Mouse (Mus musculus) liver, embryonic 14.5 days (tissue): ENCODE measurements around the gene Rrbp1. TPM values are rescaled to one million over a fixed set of nuclear protein-coding genes. Genes with fewer than 3 reads are reported as not detected.

Experiments used
- ATAC-seq: fragments of 200-750 bp; cut with Nextera tagmentation; 2 replicates; pipeline ENCODE4 v1.8.0; 2017; ENCODE audit warnings: moderate number of reproducible peaks, mild to moderate bottlenecking, moderate library complexity; ENCODE audit not compliant: insufficient read depth
- DNase-seq, 3 experiments: peaks; one replicate each; pipeline ENCODE4 v3.0.0-alpha.2; 2012 to 2013; ENCODE audit warnings: low read depth in 3 of 3, low spot score in 3 of 3
- H3K27ac ChIP-seq: fragments of 300-500 bp; sonication (generic); 2 replicates; pipeline ENCODE4 v1.5.1; 2014; ENCODE audit warnings: moderate library complexity, mild to moderate bottlenecking, control low read depth, inconsistent platforms
- H3K27me3 ChIP-seq: fragments of 300-500 bp; sonication (generic); 2 replicates; pipeline ENCODE4 v1.6.1; 2014; ENCODE audit warnings: mild to moderate bottlenecking, low read length, moderate library complexity; ENCODE audit not compliant: control insufficient read depth, insufficient read depth
- H3K36me3 ChIP-seq: fragments of 300-500 bp; sonication (generic); replicated peaks from 2 replicates; pipeline ENCODE4 v1.6.1; 2014; ENCODE audit warnings: low read depth; ENCODE audit not compliant: control insufficient read depth, insufficient read depth
- H3K4me1 ChIP-seq, 2 experiments: fragments of 200-500 bp in 1 of 2; fragments of 300-500 bp in 1 of 2; sonication (generic) in 1 of 2; replicated peaks; 2 replicates each; pipeline ENCODE4 v1.6.1; 2012 to 2014; ENCODE audit warnings: antibody characterized with exemption in 1 of 2, inconsistent platforms in 1 of 2, low read length in 1 of 2; ENCODE audit not compliant: control insufficient read depth in 2 of 2, insufficient read depth in 2 of 2
- H3K4me2 ChIP-seq: fragments of 300-500 bp; sonication (generic); 2 replicates; pipeline ENCODE4 v1.6.1; 2014; ENCODE audit warnings: low read depth, mild to moderate bottlenecking, control low read depth, moderate library complexity
- H3K4me3 ChIP-seq, 2 experiments: fragments of 200-500 bp in 1 of 2; fragments of 300-500 bp in 1 of 2; sonication (generic) in 1 of 2; 2 replicates each; pipeline ENCODE4 v1.5.1; 2012 to 2014; ENCODE audit warnings: low read depth in 2 of 2, low read length in 2 of 2, mild to moderate bottlenecking in 2 of 2, control low read depth in 1 of 2, inconsistent platforms in 1 of 2, moderate library complexity in 1 of 2; ENCODE audit not compliant: insufficient read depth in 1 of 2
- H3K9ac ChIP-seq: fragments of 300-500 bp; sonication (generic); replicated peaks from 2 replicates; pipeline ENCODE4 v1.6.1; 2014; ENCODE audit warnings: mild to moderate bottlenecking, control low read depth, moderate library complexity
- H3K9me3 ChIP-seq: fragments of 300-500 bp; sonication (generic); 2 replicates; pipeline ENCODE4 v1.6.1; 2016; ENCODE audit warnings: low read length, mixed read lengths; ENCODE audit not compliant: control insufficient read depth
- CTCF ChIP-seq: IDR thresholded peaks from 2 replicates; pipeline ENCODE4 v1.5.1; 2016; ENCODE audit warnings: antibody characterized with exemption, low read depth, control low read depth
- EP300 ChIP-seq: IDR thresholded peaks from 2 replicates; pipeline ENCODE4 v1.6.1; 2016; ENCODE audit warnings: antibody characterized with exemption, low read depth
- WGBS: fragments of 180-500 bp; shearing (Covaris S2); extraction: QIAGEN DNeasy Blood & Tissue Kit; methylation state at CpG from one replicate; pipeline ENCODE4 v1.1.7; 2014; ENCODE audit not compliant: insufficient replicate concordance; 5-methylcytosine and 5-hydroxymethylcytosine counted together
- polyA plus RNA-seq, 2 experiments: library from polyadenylated mRNA; depleted of rRNA in 1 of 2; stranded (reverse) in 1 of 2; unstranded in 1 of 2; fragments of >200 nt; fragmentation: Nextera tagmentation in 1 of 2; extraction: Ambion mirVana in 1 of 2; gene quantifications; 2 replicates each; pipeline versions ENCODE4 v1.2.1 to v1.2.3; 2012 to 2014

Gene Rrbp1
- polyA plus RNA-seq, 2 experiments: 39.6 to 83.7 TPM

DNA sequence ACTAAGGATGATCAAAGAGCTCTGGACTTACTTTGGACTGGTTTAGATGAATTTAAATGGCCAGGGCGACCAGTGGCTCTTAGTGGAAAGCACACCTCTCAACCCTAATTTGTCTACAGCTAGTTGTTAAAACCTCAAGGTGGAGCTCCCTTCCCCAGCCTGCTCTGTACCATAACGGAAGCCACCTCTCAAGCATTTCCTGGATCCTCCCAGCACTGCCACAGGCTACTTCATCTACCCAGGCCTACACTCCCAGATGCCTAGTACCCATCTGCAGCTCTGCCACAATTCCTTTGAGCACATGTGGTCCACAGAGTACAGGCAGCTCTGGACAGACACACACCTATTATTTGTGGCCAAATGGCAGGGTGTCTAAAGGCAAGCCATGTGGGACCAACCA lies 27.6 kb downstream of the Rrbp1 start:
- no peak overlapping the region for H3K27ac ChIP-seq
- no peak overlapping the region for H3K4me2 ChIP-seq
- H3K27me3 ChIP-seq: no peaks in the 10 kb centered on the region
- no peak overlapping the region for H3K9ac ChIP-seq
- ATAC-seq (no peak), DNase-seq (no peak)
- 38% methylated on average over 2 of the region's 2 CpGs for WGBS
- H3K9me3 ChIP-seq: no peaks in the 10 kb centered on the region
- H3K36me3 ChIP-seq: peaks cover 3% of the 10 kb centered on the region
- H3K4me1 ChIP-seq: peaks cover 11 to 14% of the 10 kb centered on the region in 2 experiments
- no peak overlapping the region for H3K4me3 ChIP-seq
- TF ChIP-seq EP300: no peak
- no peak for TF ChIP-seq CTCF

DNA sequence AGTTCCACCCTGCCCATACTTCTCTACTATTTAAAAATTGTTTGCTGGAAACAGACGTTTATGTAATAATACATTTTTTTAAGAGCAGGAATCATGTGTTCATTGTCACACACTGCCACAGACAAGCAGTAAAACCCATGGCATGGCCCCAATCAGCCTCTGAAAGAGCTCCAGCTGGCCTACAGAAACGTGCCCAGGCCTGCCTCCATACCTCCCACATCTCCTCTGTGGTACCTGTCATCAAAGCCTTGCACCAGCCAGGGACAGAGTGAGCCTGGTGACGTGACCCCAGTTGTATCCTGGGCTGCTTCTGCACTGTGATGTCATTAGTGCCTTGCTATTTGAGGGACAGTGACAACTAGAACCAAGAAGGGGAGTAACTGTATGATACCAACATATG lies 28.2 kb downstream of the Rrbp1 start:
- Histone ChIP-seq H3K27ac (no peak overlapping the region), H3K9me3 (no peaks in the 10 kb centered on the region), H3K9ac (no peak overlapping the region), H3K36me3 (peaks cover 3% of the 10 kb centered on the region), H3K4me1 (peaks cover 11 to 18% of the 10 kb centered on the region in 2 experiments), H3K4me2 (no peak overlapping the region), H3K27me3 (no peaks in the 10 kb centered on the region), H3K4me3 (no peak overlapping the region)
- no peak for DNase-seq
- WGBS: 47% methylated on average over 3 of the region's 3 CpGs
- no peak for TF ChIP-seq EP300
- no peak for TF ChIP-seq CTCF
- no peak for ATAC-seq

DNA sequence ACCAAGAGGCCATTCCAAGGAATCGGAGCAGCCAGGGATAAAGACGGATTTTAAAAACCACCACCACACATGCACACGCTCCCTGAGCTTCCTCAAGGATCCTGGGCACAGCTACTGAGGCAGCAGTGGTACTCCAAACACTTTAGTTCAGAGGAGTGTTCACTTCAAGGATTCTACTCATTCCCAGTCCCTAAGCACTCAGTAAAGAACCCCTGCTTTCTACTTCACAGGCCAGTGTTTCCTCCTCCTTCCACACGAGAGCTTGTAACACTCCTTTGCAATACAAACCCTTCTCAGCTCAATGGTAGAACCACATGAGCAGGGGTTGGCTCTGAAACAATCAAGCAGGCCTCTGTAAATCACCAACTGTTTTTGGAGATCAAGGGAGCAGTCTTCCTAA lies 28.9 kb downstream of the Rrbp1 start:
- Histone ChIP-seq H3K9ac (no peak overlapping the region), H3K27ac (no peak overlapping the region), H3K9me3 (no peaks in the 10 kb centered on the region), H3K4me2 (no peak overlapping the region), H3K36me3 (peaks cover 3% of the 10 kb centered on the region), H3K27me3 (no peaks in the 10 kb centered on the region), H3K4me1 (peaks cover 11 to 18% of the 10 kb centered on the region in 2 experiments), H3K4me3 (no peak overlapping the region)
- WGBS: 65% methylated on average over 4 of the region's 4 CpGs
- ATAC-seq (no peak), DNase-seq (no peak)
- no peak for TF ChIP-seq EP300
- no peak for TF ChIP-seq CTCF

DNA sequence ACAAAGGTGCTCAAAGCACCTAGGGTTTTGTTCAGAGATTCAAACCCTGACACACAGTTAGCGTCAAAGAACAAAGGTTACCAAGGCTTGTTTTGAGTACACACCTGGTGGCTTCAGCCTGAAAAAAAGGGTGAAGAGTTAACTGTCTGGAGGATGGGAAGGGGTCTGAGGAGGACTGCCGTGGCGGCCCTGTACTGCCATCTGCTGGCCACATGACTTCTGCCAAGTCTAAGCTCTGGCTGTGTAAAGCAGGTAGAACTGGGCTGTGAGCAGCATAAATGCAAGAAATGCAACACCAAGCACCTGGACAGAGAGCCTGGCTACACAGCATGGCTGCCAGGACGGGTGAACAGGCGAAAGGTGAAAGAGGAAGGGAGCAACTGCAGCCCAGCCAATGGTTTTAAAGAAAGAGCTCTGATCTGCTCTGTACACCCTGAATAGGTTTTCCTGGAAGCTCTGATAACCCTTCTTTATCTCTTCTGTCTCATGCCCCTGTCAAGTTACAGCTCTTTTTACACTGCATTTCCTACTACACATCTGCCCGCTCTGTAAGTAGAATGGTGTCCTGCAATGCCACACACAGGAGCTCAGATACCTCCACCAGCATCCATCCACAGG lies 30.2 kb downstream of the Rrbp1 start:
- peak; percentile 85 for ATAC-seq
- 24% methylated on average over 6 of the region's 6 CpGs for WGBS
- H3K4me1 ChIP-seq: peaks cover 11 to 18% of the 10 kb centered on the region in 2 experiments
- no peak overlapping the region for H3K4me3 ChIP-seq
- H3K4me2 ChIP-seq: peak overlapping the region; percentile 56
- DNase-seq: peak; percentile 33 to 60 (median 45)
- peaks cover 3% of the 10 kb centered on the region for H3K36me3 ChIP-seq
- TF ChIP-seq EP300: peak; percentile 71
- TF ChIP-seq CTCF: peak; percentile 92
- peak overlapping the region; percentile 37 for H3K9ac ChIP-seq
- no peaks in the 10 kb centered on the region for H3K27me3 ChIP-seq
- H3K27ac ChIP-seq: no peak overlapping the region; the same call in 1 of the 2 replicates
- H3K9me3 ChIP-seq: no peaks in the 10 kb centered on the region

DNA sequence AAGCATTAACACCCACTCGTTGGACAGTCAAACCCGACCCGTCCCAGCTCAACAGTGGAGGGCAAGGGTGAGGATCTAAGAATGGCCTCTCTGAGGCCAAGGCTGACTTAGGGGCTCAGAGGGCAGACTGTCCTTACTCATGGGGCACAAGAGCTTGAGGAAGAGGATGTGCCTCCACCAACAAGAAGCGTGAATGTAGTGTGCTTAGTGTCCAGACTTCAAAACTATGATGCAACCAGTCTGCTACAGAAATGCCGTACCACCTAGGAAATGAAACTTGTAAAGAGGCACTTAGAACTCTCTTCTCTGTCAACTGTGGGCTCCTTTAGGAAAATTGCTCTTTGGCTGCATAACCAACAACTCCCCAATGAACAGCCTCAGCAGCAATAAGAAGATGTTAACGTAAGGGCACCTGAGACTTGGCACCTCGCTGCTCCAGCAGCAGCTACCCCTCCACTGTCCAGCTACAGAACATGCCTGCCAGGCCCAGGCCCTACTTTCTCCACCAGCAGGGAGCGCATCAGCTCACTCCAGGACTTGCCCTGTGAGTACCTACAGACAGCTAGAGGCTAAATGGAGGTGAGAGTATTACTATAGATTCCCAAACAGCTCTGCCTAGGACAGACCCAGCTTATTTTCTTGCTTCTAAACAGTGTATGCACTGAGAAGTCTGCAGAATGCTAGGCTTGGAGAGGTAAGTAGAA lies 32.5 kb downstream of the Rrbp1 start:
- no peak for DNase-seq
- no peak for ATAC-seq
- Histone ChIP-seq H3K27ac (no peak overlapping the region), H3K4me2 (no peak overlapping the region), H3K4me3 (no peak overlapping the region), H3K4me1 (peaks cover 11 to 18% of the 10 kb centered on the region in 2 experiments), H3K36me3 (no peaks in the 10 kb centered on the region), H3K9me3 (no peaks in the 10 kb centered on the region), H3K9ac (no peak overlapping the region), H3K27me3 (no peaks in the 10 kb centered on the region)
- WGBS: 74% methylated on average over 8 of the region's 8 CpGs
- TF ChIP-seq EP300: no peak
- TF ChIP-seq CTCF: peak; percentile 46
